Mouse (Mus musculus): ENCODE data around the gene Tsen2.

DNA sequence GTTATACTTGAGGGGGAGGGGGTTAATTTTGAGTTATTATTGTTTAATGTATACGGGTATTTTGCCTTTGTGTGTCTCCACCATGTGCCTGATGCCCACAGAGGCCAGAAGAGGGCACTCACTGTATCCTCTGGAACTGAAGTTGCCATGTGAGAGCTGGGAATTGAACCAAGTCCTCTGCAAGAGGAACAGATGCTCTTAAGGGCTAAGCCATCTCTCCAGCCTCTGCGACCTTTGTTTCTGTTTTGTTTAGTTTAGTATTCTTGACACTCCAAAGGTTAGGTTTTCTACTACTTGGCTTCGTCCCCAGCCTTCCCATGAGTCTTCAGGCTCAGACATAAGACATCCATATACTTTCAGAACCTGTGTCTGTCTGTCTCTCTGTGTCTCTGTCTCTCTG lies 39.7 kb downstream of the Tsen2 start:
- TF ChIP-seq POLR2A (IDR thresholded peaks at IDR 0.05; ENCODE audit: borderline replicate concordance, control insufficient read depth, low read depth, low read length) (no peak), CTCF (IDR thresholded peaks at IDR 0.05; ENCODE audit: control insufficient read depth, insufficient read depth, low read length) (no peak)

All from bone marrow, adult 2 months (tissue).